Mouse (Mus musculus): Measurements from ENCODE around the gene Eif1ax. TPM values are rescaled to one million over a fixed set of nuclear protein-coding genes. Genes with fewer than 3 reads are reported as not detected.
"Not testable (repeated sequence)": the region's sequence is repeated elsewhere in the genome, so short reads cannot be mapped to it uniquely, and the experiment has no call there.

Eif1ax gene
- total RNA-seq (2021): 100 to 1,000 TPM; 123 to 136 TPM

- intact Hi-C loops (cut with DNase I): no loop called here
These were observed at the start of gene Eif1ax for GRCm38 (mm10) chrX:159371831-159372752. Eif1ax (plus strand) TSS chrX:159372178.

GRCm38 (mm10) chrX:159364506-159364905 lies 7.5 kb upstream of the Eif1ax start:
- no peak for DNase-seq (ENCODE audit: low spot score in 2 of 2)
- intact Hi-C loops (cut with DNase I): no loop called here

More at GRCm38 (mm10) chrX:159371831-159372752, at the start of gene Eif1ax:
- DNase-seq (ENCODE audit: low spot score in 2 of 2): peak; percentile 43 to 61

- intact Hi-C loops (cut with DNase I): no loop called here
- DNase-seq (ENCODE audit: low spot score in 2 of 2): no peak
These were observed 771 bp downstream of the Eif1ax start for GRCm38 (mm10) chrX:159372753-159373144.

GRCm38 (mm10) chrX:159387105-159387504 lies 15.1 kb downstream of the Eif1ax start:
- DNase-seq (ENCODE audit: low spot score in 2 of 2): no peak
- intact Hi-C loops (cut with DNase I): no loop called here

GRCm38 (mm10) chrX:159388953-159389352 lies 17.0 kb downstream of the Eif1ax start:
- intact Hi-C loops (cut with DNase I): no loop called here
- DNase-seq (ENCODE audit: low spot score in 2 of 2): no peak

- no peak for DNase-seq (ENCODE audit: low spot score in 2 of 2)
- intact Hi-C loops (cut with DNase I): no loop called here
These were observed 18.5 kb downstream of the Eif1ax start for GRCm38 (mm10) chrX:159390347-159390962.

- intact Hi-C loops (cut with DNase I): no loop called here
- DNase-seq (ENCODE audit: low spot score in 2 of 2): no peak
These were observed 19.3 kb downstream of the Eif1ax start for GRCm38 (mm10) chrX:159391239-159391638.

- peak in 1 of 2 experiments; percentile 5 for DNase-seq (ENCODE audit: low spot score in 2 of 2)
- intact Hi-C loops (cut with DNase I): no loop called here
These were observed 37.3 kb downstream of the Eif1ax start for GRCm38 (mm10) chrX:159409253-159409652.

- intact Hi-C loops (cut with DNase I): no loop called here
- peak; percentile 46 to 78 for DNase-seq (ENCODE audit: low spot score in 2 of 2)
These were observed 42.3 kb downstream of the Eif1ax start, which contains the start of gene Map7d2 for GRCm38 (mm10) chrX:159414130-159414828. Map7d2 (plus strand) TSS chrX:159414572.

GRCm38 (mm10) chrX:159414829-159415673 lies 43.1 kb downstream of the Eif1ax start:
- DNase-seq (ENCODE audit: low spot score in 2 of 2): peak; percentile 9 to 11
- intact Hi-C loops (cut with DNase I): no loop called here

- intact Hi-C loops (cut with DNase I); DNase-seq (ENCODE audit: low spot score in 2 of 2): not testable (repeated sequence)
These were observed 58.5 kb downstream of the Eif1ax start for GRCm38 (mm10) chrX:159430507-159430906.

Other genes with a start within 250 kb of the Eif1ax start
- gene Rps6ka3, start 161.9 kb upstream of the Eif1ax start, total RNA-seq (2021): 10 to 100 TPM; 46.8 to 54.4 TPM
- 100 to 1,000 TPM in 1 of 2 experiments, 10 to 100 TPM in 1; 97.1 to 120 TPM for gene Map7d2, start 42.4 kb downstream of the Eif1ax start, total RNA-seq (2021)
- 10 to 100 TPM in 1 of 2 experiments, 1 to 10 TPM in 1; 8.6 to 11.7 TPM for gene Bclaf3, start 154.5 kb downstream of the Eif1ax start, total RNA-seq (2021)

Measured in left cerebral cortex, postnatal 36 days (tissue).